Mouse (Mus musculus) MEL (cell line): ENCODE measurements around the gene Apol8. TPM values are rescaled to one million over a fixed set of nuclear protein-coding genes. Genes with fewer than 3 reads are reported as not detected.
A peak's percentile ranks its signal among the peaks of the same experiment; 100 is the strongest.

Experiments used
- DNase-seq: peaks from one replicate; pipeline ENCODE4 v3.0.0; 2011; ENCODE audit warnings: low read depth, low spot score
- H3K27ac ChIP-seq: 2 replicates; pipeline ENCODE4 v1.5.1; 2012; ENCODE audit warnings: low read depth, mild to moderate bottlenecking, control low read depth, low read length, moderate library complexity; ENCODE audit not compliant: control insufficient read depth
- H3K27me3 ChIP-seq, 2 experiments: fragments of 150-350 bp in 1 of 2; sonication (generic) in 1 of 2; 2 replicates each; pipeline ENCODE4 v1.6.1; 2012; ENCODE audit warnings: low read length in 2 of 2, mild to moderate bottlenecking in 2 of 2, improper control_type of control experiment in 1 of 2, moderate library complexity in 1 of 2; ENCODE audit not compliant: insufficient read depth in 2 of 2, control insufficient read depth in 1 of 2
- H3K36me3 ChIP-seq, 2 experiments: 2 replicates each; pipeline ENCODE4 v1.6.1; 2012 to 2014; ENCODE audit warnings: low read length in 2 of 2, improper control_type of control experiment in 1 of 2, inconsistent platforms in 1 of 2, mild to moderate bottlenecking in 1 of 2; ENCODE audit not compliant: insufficient read depth in 2 of 2, control insufficient read depth in 1 of 2
- H3K4me1 ChIP-seq, 2 experiments: fragments of 150-350 bp in 1 of 2; sonication (generic) in 1 of 2; 2 replicates each; pipeline ENCODE4 v1.6.1; 2012; ENCODE audit warnings: low read length in 2 of 2, improper control_type of control experiment in 1 of 2, mild to moderate bottlenecking in 1 of 2; ENCODE audit not compliant: insufficient read depth in 2 of 2, control insufficient read depth in 1 of 2
- H3K4me3 ChIP-seq, 2 experiments: fragments of 150-350 bp in 1 of 2; sonication (generic) in 1 of 2; 2 replicates each; pipeline ENCODE4 v1.5.1; 2012; ENCODE audit warnings: low read depth in 2 of 2, low read length in 2 of 2, mild to moderate bottlenecking in 2 of 2, moderate library complexity in 2 of 2, control low read depth in 1 of 2, improper control_type of control experiment in 1 of 2; ENCODE audit not compliant: control insufficient read depth in 1 of 2, insufficient read depth in 1 of 2
- H3K79me2 ChIP-seq: 2 replicates; pipeline ENCODE4 v1.6.1; 2012; ENCODE audit warnings: mild to moderate bottlenecking, low read length, moderate library complexity; ENCODE audit not compliant: control insufficient read depth, poor library complexity, insufficient read depth
- H3K9ac ChIP-seq: 2 replicates; pipeline ENCODE4 v1.6.1; 2012; ENCODE audit warnings: low read depth, mild to moderate bottlenecking, control low read depth, low read length, moderate library complexity; ENCODE audit not compliant: control insufficient read depth, poor library complexity, severe bottlenecking
- H3K9me3 ChIP-seq: fragments of 150-350 bp; sonication (generic); replicated peaks from 2 replicates; pipeline ENCODE4 v1.6.1; 2012; ENCODE audit warnings: mild to moderate bottlenecking, low read length, improper control_type of control experiment, moderate library complexity; ENCODE audit not compliant: insufficient read depth
- CHD2 ChIP-seq: IDR thresholded peaks from 2 replicates; pipeline ENCODE4 v1.6.1; 2011; ENCODE audit warnings: low read length, improper control_type of control experiment
- E2F4 ChIP-seq: IDR thresholded peaks from 2 replicates; pipeline ENCODE4 v1.6.1; 2011; ENCODE audit warnings: low read depth, low read length, improper control_type of control experiment, borderline replicate concordance
- JUND ChIP-seq: IDR thresholded peaks from 2 replicates; pipeline ENCODE4 v1.6.1; 2011; ENCODE audit warnings: low read depth, mild to moderate bottlenecking, improper control_type of control experiment, low read length
- KAT2A ChIP-seq: conservative IDR thresholded peaks from 2 replicates; pipeline ENCODE4 v1.6.1; 2012; ENCODE audit warnings: low read depth, low read length, improper control_type of control experiment, inconsistent platforms
- MAFK ChIP-seq: IDR thresholded peaks from 2 replicates; pipeline ENCODE4 v1.6.1; 2011; ENCODE audit warnings: low read depth, mild to moderate bottlenecking, low read length, improper control_type of control experiment, borderline replicate concordance
- MAX ChIP-seq: IDR thresholded peaks from 2 replicates; pipeline ENCODE4 v1.6.1; 2011; ENCODE audit warnings: low read length, improper control_type of control experiment
- NELFE ChIP-seq: IDR thresholded peaks from 2 replicates; pipeline ENCODE4 v1.6.1; 2011; ENCODE audit warnings: low read depth, low read length, improper control_type of control experiment
- POLR2A ChIP-seq, 2 experiments: IDR thresholded peaks; 2 replicates each; pipeline ENCODE4 v1.6.1; 2011 to 2012; ENCODE audit warnings: low read length in 2 of 2, mild to moderate bottlenecking in 2 of 2, control low read depth in 1 of 2, improper control_type of control experiment in 1 of 2, low read depth in 1 of 2, moderate library complexity in 1 of 2; ENCODE audit not compliant: control insufficient read depth in 1 of 2, insufficient read depth in 1 of 2, poor library complexity in 1 of 2
- POLR2AphosphoS2 ChIP-seq: IDR thresholded peaks from 2 replicates; pipeline ENCODE4 v1.6.1; 2011; ENCODE audit warnings: low read length, improper control_type of control experiment
- POLR2AphosphoS5 ChIP-seq: IDR thresholded peaks from 2 replicates; pipeline ENCODE4 v1.6.1; 2012; ENCODE audit warnings: low read depth, borderline replicate concordance, mild to moderate bottlenecking, inconsistent platforms, low read length, moderate library complexity, mixed read lengths
- RAD21 ChIP-seq: IDR thresholded peaks from 2 replicates; pipeline ENCODE4 v1.6.1; 2011; ENCODE audit warnings: mild to moderate bottlenecking, low read depth, low read length, improper control_type of control experiment
- SIN3A ChIP-seq: IDR thresholded peaks from 2 replicates; pipeline ENCODE4 v1.6.1; 2012; ENCODE audit warnings: low read length, improper control_type of control experiment, inconsistent platforms
- SMC3 ChIP-seq: IDR thresholded peaks from 2 replicates; pipeline ENCODE4 v1.6.1; 2011; ENCODE audit warnings: low read depth, low read length, improper control_type of control experiment
- TAL1 ChIP-seq: IDR thresholded peaks from 2 replicates; pipeline ENCODE4 v1.6.1; 2012; ENCODE audit warnings: mild to moderate bottlenecking, inconsistent platforms, low read length, moderate library complexity, mixed read lengths
- TBP ChIP-seq: IDR thresholded peaks from 2 replicates; pipeline ENCODE4 v1.8.0; 2011; ENCODE audit warnings: low read depth, low read length, improper control_type of control experiment
- UBTF ChIP-seq: IDR thresholded peaks from 2 replicates; pipeline ENCODE4 v1.6.1; 2012; ENCODE audit warnings: low read depth, mild to moderate bottlenecking, inconsistent platforms, low read length, improper control_type of control experiment, moderate library complexity, borderline replicate concordance; ENCODE audit not compliant: insufficient read depth
- ZC3H11A ChIP-seq: IDR thresholded peaks from 2 replicates; pipeline ENCODE4 v1.6.1; 2012; ENCODE audit warnings: low read depth, mild to moderate bottlenecking, inconsistent platforms, low read length, improper control_type of control experiment
- ZNF384 ChIP-seq: IDR thresholded peaks from 2 replicates; pipeline ENCODE4 v1.6.1; 2012; ENCODE audit warnings: low read depth, mild to moderate bottlenecking, inconsistent platforms, low read length, improper control_type of control experiment
- polyA plus RNA-seq, 2 experiments: library from polyadenylated mRNA; stranded (reverse) in 1 of 2; unstranded in 1 of 2; fragments of >175 nt in 1 of 2; fragments of >200 nt in 1 of 2; gene quantifications; 2 replicates each; pipeline versions ENCODE4 v1.2.1 to v1.2.4; 2012; ENCODE audit warnings: low replicate concordance in 2 of 2, low read depth in 1 of 2; ENCODE audit not compliant: insufficient read length in 2 of 2, insufficient read depth in 1 of 2, missing spikeins in 1 of 2
- total RNA-seq: library from RNA; depleted of rRNA; stranded (reverse); fragments of 300-350 nt; gene quantifications from 2 replicates; pipeline ENCODE4 v1.2.3, GENCODE M21; 2012

Apol8 gene
- total and polyA plus RNA-seq, 3 experiments, result 0.74 to 1.4 TPM; not detected in 1

DNA sequence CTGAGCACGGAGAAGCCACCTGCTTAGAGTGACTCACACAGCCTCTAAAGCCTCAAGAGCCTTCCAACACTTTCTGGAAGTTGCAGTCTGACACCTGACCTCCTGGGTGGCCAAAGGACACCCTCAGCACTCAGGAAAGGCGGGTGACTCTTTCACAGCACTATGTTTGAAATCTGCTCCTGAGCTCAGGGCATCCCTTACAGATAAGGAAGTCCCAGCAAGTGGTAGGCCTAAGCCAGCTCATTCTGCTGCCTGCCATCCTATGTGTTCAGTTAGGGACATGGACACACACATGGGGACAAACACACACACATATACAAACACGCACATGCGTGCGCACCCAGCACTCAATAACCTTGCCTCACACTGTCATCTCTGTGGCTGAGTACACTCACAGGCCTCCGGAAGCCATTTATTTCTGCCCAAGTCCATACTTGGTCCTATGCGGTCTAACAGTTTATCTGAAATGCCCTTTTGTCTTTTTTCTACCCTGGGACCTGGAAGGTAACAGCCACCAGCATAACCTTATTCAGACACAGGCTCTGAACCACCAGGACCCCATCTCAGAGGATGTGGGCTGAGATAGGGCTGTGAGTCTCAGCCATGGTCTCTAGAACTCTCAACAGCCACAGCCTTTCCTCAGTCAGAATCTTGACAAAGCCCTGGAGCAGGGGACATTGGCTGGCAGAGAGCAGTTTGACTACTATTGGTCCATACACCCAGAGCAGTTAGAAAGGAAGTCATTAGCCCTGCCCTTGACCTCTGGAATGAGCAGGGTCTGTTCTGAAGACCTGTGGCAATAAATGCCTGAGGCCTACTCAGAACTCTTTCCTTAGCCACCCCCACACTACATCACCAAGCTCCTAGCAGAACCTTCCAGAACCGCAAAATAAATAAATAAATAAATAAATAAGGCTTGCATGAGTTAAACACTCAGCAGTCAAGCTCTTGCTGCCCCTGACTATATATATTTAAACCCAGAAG lies 43.0 kb upstream of the Apol8 start:
- H3K27me3 ChIP-seq, result no peaks in the 10 kb centered on the region
- H3K9ac ChIP-seq, result no peak overlapping the region
- DNase-seq, result no peak
- no peaks in the 10 kb centered on the region for H3K9me3 ChIP-seq
- peaks cover 3% of the 10 kb centered on the region; the same call in 1 of the 2 replicates for H3K79me2 ChIP-seq
- peaks cover 6 to 31% of the 10 kb centered on the region in 2 experiments for H3K36me3 ChIP-seq
- TF ChIP-seq POLR2A (IDR thresholded peaks at IDR 0.05; ENCODE audit: control insufficient read depth in 1 of 2, insufficient read depth in 1 of 2, low read depth in 1 of 2, low read length in 2 of 2, poor library complexity in 1 of 2), result no peak
- no peak for TF ChIP-seq JUND
- no peak for TF ChIP-seq MAX
- H3K27ac ChIP-seq, result peak overlapping the region; percentile 40; the same call in 1 of the 2 replicates
- H3K4me1 ChIP-seq, result peaks cover 11 to 21% of the 10 kb centered on the region in 2 experiments
- no peak overlapping the region for H3K4me3 ChIP-seq

- no peaks in the 10 kb centered on the region for H3K27me3 ChIP-seq
- H3K4me3 ChIP-seq, result no peak overlapping the region
- H3K9ac ChIP-seq, result no peak overlapping the region
- H3K4me1 ChIP-seq, result peaks cover 11 to 21% of the 10 kb centered on the region in 2 experiments
- H3K9me3 ChIP-seq, result no peaks in the 10 kb centered on the region
- peaks cover 4 to 31% of the 10 kb centered on the region in 2 experiments; a peak in 3 of 4 replicates for H3K36me3 ChIP-seq
- DNase-seq, result no peak
- H3K27ac ChIP-seq, result no peak overlapping the region
- TF ChIP-seq MAX, result no peak
- no peak for TF ChIP-seq POLR2A (IDR thresholded peaks at IDR 0.05; ENCODE audit: control insufficient read depth in 1 of 2, insufficient read depth in 1 of 2, low read depth in 1 of 2, low read length in 2 of 2, poor library complexity in 1 of 2)
- no peak for TF ChIP-seq ZC3H11A
- no peak for TF ChIP-seq UBTF
- TF ChIP-seq SMC3, result no peak
- no peak for TF ChIP-seq TBP
- TF ChIP-seq NELFE, result no peak
- TF ChIP-seq RAD21, result no peak
- no peak for TF ChIP-seq ZNF384
- no peak for TF ChIP-seq POLR2AphosphoS2
- no peak for TF ChIP-seq MAFK
- no peak for TF ChIP-seq TAL1
- no peak for TF ChIP-seq KAT2A
- TF ChIP-seq CHD2, result no peak
- TF ChIP-seq POLR2AphosphoS5, result no peak
- TF ChIP-seq E2F4, result no peak
- TF ChIP-seq SIN3A, result no peak
- peaks cover 3% of the 10 kb centered on the region; the same call in 1 of the 2 replicates for H3K79me2 ChIP-seq
Observed at GRCm38 (mm10) chr15:77798664-77799490, 42.1 kb upstream of the Apol8 start.
